Mouse (Mus musculus) G1E-ER4 (cell line): ENCODE data around the gene Tomm20l. TPM values are rescaled to one million over a fixed set of nuclear protein-coding genes. Genes with fewer than 3 reads are reported as not detected.

Experiments used
- GATA1 ChIP-seq: IDR thresholded peaks from one replicate; pipeline ENCODE4 v1.8.0; 2012; ENCODE audit warnings: low read length, inconsistent platforms
- polyA plus RNA-seq: library from polyadenylated mRNA; stranded (reverse); fragments of >175 nt; gene quantifications from 2 replicates; pipeline ENCODE4 v1.2.3, GENCODE M21; 2012

The Tomm20l gene
- polyA plus RNA-seq, 1 experiment, result not detected

DNA sequence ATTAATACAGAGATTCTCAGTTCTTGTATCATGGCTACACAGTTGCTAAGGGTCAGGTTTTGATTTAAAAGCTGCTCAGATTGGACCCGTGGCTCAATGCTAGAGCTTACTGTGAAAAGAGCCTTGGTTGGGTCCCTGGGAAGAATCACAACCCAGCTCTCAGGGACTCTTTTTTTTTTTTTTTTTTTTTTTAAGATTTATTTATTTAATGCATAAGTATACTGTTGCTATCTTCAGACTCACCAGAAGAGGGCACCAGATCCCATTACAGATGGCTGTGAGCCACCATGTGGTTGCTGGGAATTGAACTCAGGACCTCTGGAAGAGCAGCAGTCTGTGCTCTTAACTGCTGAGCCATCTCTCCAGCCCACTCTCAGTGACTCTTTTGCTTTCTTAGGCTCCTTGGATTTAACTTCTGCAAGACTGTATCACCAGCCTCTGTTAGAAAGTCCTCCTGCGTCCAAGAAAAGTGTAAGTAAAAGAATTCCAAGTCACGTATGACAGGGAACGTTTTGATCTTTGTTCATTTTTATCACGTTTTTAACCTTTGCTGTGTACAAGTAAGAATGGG, 28.1 kb downstream of the Tomm20l start:
- TF ChIP-seq GATA1, result no peak

DNA sequence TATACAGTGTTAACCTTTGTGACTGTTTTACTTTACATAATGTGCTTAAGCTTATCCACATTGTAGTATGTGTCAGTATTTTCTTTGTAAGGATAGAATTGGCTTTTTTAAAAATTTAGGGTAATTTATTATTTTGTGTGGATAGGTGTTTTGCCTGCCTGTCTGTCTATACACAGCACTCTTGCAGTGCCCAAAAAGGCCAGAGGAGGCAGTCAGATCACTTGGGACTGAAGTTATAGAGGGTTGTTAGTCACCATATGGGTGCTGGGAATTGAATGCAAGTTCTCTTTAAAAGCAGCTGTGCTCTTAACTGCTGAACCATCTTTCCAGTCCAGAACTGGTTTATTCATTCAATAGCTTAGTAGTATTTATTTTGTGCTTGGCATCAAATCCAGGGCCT, 30.0 kb downstream of the Tomm20l start:
- TF ChIP-seq GATA1, result no peak

DNA sequence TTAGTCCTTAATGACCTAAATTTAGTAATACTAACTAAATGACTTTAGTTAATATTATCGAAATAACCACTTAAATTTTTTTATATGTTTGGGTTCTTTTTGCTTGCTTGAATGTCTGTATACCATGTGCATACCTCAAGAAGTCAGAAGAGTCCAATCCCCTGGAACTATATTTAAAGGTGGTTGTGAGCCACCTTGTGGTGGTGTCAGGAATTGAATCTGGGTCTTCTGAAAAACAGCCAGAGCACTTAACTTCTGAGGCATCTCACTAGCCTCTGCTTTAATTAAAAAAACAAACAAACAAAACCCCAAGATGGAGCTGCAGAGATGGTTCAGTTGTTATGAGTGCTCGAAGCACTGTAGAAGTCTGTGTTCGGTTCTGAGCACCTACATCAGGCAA, 36.4 kb downstream of the Tomm20l start:
- no peak for TF ChIP-seq GATA1

DNA sequence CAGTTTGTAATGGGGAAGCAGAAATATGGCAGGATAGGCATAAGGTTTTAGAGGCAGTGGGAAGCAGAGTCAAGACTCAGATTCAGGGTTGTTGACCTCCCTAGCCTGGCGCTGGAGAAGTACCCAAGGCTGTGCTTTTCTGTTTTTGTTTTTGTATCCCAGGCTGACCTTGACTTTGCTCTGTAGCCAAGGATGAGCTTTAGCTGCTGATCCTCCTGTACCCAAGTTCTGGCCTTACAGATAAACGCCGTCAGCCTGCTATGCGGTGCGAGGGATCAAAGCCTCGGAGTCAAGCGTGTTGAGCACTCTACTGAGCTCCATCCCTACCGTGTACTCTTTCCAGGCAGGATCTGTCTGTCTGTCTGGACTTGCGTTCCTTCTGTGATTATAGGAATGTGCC, 37.6 kb downstream of the Tomm20l start:
- TF ChIP-seq GATA1, result no peak

DNA sequence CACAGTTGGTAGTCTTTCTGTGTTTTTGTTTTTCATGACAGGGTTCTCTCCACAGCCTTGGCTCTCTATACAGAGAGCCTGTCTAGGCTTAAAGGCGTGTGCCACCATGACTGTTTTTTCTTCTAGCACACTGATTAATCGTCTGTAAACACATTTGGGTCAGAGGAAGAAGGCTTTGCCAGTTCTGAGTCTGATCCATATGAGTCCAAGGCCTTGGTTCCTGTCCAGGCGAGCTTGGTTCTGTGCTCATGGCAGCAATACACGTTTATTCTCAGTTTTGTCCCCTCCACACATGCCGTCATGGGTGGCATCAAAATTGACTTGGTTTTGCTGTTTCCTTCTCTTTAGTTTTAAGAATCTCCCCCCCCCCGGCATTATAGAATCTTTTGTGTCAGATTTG, 38.2 kb downstream of the Tomm20l start:
- TF ChIP-seq GATA1, result no peak

DNA sequence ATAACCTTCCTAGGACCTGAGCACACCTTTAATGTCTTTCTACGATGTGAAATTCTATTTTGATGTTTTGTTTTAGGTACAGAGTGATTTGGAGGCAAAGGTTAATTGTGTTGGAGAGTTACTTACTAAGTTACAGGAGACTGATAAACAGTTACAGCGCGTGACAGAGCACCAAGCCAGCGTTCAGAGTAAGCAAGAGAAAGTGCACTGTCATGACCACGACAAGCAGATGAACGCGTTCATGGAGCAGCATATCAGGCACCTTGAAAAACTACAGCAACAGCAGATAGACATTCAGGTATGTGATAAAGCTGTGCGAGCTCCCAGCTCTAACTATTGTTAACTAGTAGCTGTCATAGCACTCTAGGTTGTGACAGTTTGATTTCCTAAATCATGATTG, 38.9 kb downstream of the Tomm20l start:
- peak; percentile 44 for TF ChIP-seq GATA1

DNA sequence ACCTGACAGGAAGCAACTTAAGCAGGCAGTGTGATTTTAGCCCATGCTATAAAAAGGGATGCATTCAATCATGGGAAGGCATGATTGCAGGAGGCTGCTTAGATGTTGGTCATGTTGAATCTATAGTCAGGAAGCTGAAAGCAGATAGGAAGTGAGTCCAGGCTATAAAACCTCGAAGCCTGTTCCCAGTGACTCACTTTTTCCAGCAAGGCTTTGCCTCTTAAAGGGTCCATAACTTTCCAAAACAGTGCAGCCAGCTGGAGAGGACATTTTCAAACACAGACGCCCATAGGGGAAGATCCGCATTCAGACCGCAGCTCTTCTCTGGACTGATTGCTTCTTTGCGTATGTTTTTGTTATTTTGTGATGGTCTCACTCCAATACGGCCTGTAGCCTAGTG, 43.8 kb downstream of the Tomm20l start:
- TF ChIP-seq GATA1, result no peak

DNA sequence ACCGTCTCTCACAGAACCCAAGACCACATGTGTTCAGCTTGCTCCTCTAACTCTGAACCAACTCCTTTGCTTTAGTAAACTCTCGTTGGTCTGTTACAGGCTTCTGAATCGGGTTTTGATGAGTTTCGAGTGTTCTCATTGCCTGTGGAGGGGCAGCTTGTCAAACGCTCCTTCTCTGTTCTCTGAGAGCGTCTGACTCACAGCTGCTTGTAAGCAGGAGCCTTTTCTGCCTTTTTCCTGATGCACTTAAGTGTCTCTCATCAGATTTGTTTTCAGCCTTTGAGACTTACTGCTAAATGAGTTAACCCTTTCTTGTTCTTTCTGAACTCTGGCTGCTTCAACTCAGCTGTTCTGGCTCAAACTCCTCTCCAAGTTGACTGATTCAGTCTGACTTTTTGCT, 46.7 kb downstream of the Tomm20l start:
- no peak for TF ChIP-seq GATA1

DNA sequence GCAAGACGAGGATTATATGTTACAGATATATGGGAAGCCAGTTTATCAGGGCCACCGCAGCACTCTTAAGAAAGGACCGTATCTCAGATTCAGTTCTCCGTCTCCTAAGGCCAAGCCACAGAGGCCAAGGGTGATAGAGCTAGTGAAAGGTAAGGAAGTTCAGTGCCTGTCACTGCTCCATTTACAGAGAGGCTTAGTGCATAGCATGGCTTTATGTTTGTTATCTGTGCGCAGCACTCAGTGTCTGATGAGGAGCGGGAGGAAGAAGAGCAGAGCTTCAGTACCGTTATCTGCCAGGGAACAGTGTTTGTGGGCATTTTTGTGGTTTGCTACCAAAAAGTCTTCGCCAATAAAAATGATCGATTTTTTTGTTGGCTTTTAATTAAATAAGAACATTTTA, 53.2 kb downstream of the Tomm20l start:
- peak; percentile 92 for TF ChIP-seq GATA1

DNA sequence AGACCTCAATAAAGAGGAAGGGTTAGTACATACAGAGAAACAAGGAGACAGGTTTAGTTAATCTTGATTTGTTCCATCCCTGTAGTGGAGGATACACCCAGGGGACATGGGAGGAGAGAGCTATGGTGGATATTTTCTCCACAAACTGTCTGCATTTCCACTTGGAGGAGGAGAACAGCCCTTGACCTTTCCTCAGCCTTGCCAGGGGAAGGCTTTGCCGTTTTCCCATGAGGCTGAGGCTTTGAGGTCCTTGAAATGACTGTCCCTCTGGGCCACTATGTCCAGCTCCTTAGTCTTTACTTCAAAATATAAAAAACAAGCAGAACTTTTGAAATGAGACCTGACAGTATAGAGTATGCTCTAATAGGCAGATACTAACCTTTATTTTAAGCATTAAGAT, 58.7 kb downstream of the Tomm20l start:
- TF ChIP-seq GATA1, result no peak

Other genes starting within 250 kb of the Tomm20l start
- gene Actr10, start 173.6 kb upstream of the Tomm20l start, polyA plus RNA-seq, result 3.0 and 3.1 TPM in 2 replicates
- gene Psma3, start 136.8 kb upstream of the Tomm20l start, polyA plus RNA-seq, result 12.0 and 14.2 TPM in 2 replicates
- gene Arid4a, start 95.4 kb upstream of the Tomm20l start, polyA plus RNA-seq, result 11.0 and 12.0 TPM in 2 replicates
- 22.1 and 37.7 TPM in 2 replicates for gene Timm9, start 25.3 kb downstream of the Tomm20l start, polyA plus RNA-seq
- gene 2700049A03Rik, start 25.4 kb downstream of the Tomm20l start, polyA plus RNA-seq, result 0.73 and 0.83 TPM in 2 replicates
- 0.11 and 0.24 TPM in 2 replicates for gene Dact1, start 198.5 kb downstream of the Tomm20l start, polyA plus RNA-seq